Mouse (Mus musculus) embryonic fibroblast, embryonic 13.5 days (primary cell): Measurements from ENCODE around the gene Tatdn3. TPM values are rescaled to one million over a fixed set of nuclear protein-coding genes. Genes with fewer than 3 reads are reported as not detected.
"Not testable (repeated sequence)": the region's sequence is repeated elsewhere in the genome, so short reads cannot be mapped to it uniquely, and the experiment has no call there.

Experiments
- H3K27ac ChIP-seq: 2 replicates; pipeline ENCODE4 v1.5.1; 2012; ENCODE audit warnings: low read length, control low read depth, inconsistent platforms; ENCODE audit not compliant: insufficient read depth
- H3K4me1 ChIP-seq: 2 replicates; pipeline ENCODE4 v1.6.1; 2011; ENCODE audit warnings: low read length; ENCODE audit not compliant: control insufficient read depth, insufficient read depth
- H3K4me3 ChIP-seq: 2 replicates; pipeline ENCODE4 v1.5.1; 2011; ENCODE audit warnings: mild to moderate bottlenecking, control low read depth, low read length; ENCODE audit not compliant: insufficient read depth
- CTCF ChIP-seq: IDR thresholded peaks from 2 replicates; pipeline ENCODE4 v1.5.1; 2011; ENCODE audit warnings: mild to moderate bottlenecking, control low read depth, low read length, moderate library complexity, borderline replicate concordance; ENCODE audit not compliant: insufficient read depth
- POLR2A ChIP-seq: IDR thresholded peaks from 2 replicates; pipeline ENCODE4 v1.6.1; 2011; ENCODE audit warnings: low read depth, mild to moderate bottlenecking, control low read depth, low read length, moderate library complexity
- polyA plus RNA-seq: library from polyadenylated mRNA; stranded (reverse); fragments of >200 nt; gene quantifications from 2 replicates; pipeline ENCODE4 v1.2.4, GENCODE M21; 2011; ENCODE audit warnings: low read depth; ENCODE audit not compliant: missing spikeins, insufficient read length

The Tatdn3 gene
- polyA plus RNA-seq, 1 experiment = 19.0 TPM

- Histone ChIP-seq H3K27ac (no peak overlapping the region), H3K4me3 (no peak overlapping the region), H3K4me1 (0 out of 2 replicates have a peak, but pooled peaks cover 6% of the 10 kb centered on the region)
- no peak for TF ChIP-seq CTCF
- TF ChIP-seq POLR2A = no peak
Measured at GRCm38 (mm10) chr1:191041352-191041751, 21.4 kb downstream of the Tatdn3 start.

- TF ChIP-seq POLR2A (no peak), CTCF (no peak)
- no peak overlapping the region for H3K27ac ChIP-seq
Measured at GRCm38 (mm10) chr1:191037999-191038398, 24.7 kb downstream of the Tatdn3 start.

DNA sequence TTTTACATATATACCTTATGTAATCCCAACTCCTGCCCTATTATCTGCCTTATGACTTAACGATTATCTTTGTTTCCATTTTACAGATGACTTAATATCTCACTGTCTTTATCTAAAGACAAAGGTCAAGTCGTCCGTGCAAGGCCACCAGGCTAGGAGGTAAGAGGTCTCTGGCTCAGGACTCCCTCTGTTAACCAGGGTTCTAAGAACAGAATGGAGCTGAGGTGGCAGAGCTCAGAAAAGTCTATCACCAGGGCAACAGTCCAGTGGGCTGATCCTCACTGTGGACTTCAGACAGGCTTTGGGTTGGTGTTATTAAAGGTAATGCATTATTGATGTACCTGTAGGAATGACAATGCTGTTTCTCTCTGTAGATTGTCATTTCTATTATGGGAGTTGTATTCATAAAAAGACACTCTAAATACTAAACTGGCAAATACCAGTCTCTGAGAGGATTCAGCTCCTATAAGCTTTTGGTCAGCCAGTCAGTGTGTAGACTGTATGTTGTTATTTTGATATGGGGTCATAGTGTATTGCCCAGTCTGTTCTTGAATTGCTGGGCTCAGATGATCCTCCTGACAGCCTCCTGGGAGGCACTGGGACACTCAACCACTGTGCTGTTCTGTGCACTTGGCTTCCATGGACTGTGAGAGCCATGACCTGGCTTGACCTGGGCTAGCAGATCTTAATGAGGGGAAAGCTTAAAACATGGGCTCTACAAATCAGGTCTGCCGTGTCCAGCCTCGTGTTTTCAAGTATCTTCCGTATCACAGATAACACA lies 26.0 kb downstream of the Tatdn3 start, which contains the start of gene Spata45:
Spata45 (plus strand) TSS at position 86 of the 781 bp plus-strand sequence.
- no peak within 1 kb of the TSS for H3K27ac ChIP-seq
- no peak within 1 kb of the TSS for H3K4me3 ChIP-seq
- TF ChIP-seq CTCF (no peak), POLR2A (no peak)
- peaks cover 5% of the 10 kb centered on the region; the same call in 1 of the 2 replicates for H3K4me1 ChIP-seq

More at GRCm38 (mm10) chr1:191037999-191038398, 24.7 kb downstream of the Tatdn3 start:
- peaks cover 8% of the 10 kb centered on the region; the same call in 1 of the 2 replicates for H3K4me1 ChIP-seq
- H3K4me3 ChIP-seq = no peak overlapping the region

DNA sequence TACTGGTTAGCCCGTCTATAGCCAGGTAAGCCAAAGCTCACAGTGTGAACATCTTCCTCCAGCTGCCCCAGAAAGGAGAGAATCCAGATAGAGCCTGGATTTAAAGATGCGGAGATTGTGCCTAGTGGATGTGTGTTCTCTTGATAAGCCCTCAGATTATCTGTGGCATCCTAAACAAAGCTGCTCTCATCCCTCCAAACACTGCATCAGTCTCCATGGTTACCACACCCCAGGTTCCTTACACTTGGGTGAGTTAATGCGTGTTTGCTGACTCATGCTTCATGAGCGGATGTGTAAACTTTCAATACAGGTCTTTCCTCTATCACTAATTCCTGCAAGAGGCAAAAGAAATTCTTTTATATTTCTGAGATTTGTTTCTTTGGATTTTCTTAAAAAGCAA lies 27.1 kb downstream of the Tatdn3 start:
- TF ChIP-seq CTCF (no peak), POLR2A (no peak)
- H3K4me1 ChIP-seq = peaks cover 13% of the 10 kb centered on the region
- no peak overlapping the region for H3K4me3 ChIP-seq

GRCm38 (mm10) chr1:191030922-191031425 lies 31.8 kb downstream of the Tatdn3 start:
- Histone ChIP-seq H3K4me1 (peaks cover 22% of the 10 kb centered on the region), H3K27ac (peak overlapping the region; percentile 29; the same call in 1 of the 2 replicates)
- not testable (repeated sequence) for H3K4me3 ChIP-seq

More for the DNA sequence above, 27.1 kb downstream of the Tatdn3 start:
- H3K27ac ChIP-seq = no peak overlapping the region

- H3K27ac ChIP-seq = no peak overlapping the region
- TF ChIP-seq POLR2A = no peak
- TF ChIP-seq CTCF = no peak
- peaks cover 19% of the 10 kb centered on the region for H3K4me1 ChIP-seq
- H3K4me3 ChIP-seq = no peak overlapping the region
Measured at GRCm38 (mm10) chr1:191030182-191030581, 32.5 kb downstream of the Tatdn3 start.

- H3K27ac ChIP-seq = peak within 1 kb of the TSS; percentile 22
- H3K4me1 ChIP-seq = peaks cover 12% of the 10 kb centered on the region
- TF ChIP-seq POLR2A = peak; percentile 94
- TF ChIP-seq CTCF = peak; percentile 3; the same call in 1 of the 2 replicates
- H3K4me3 ChIP-seq = peak within 1 kb of the TSS; percentile 66
Measured at GRCm38 (mm10) chr1:191026021-191026713, 36.6 kb downstream of the Tatdn3 start, which contains the start of gene Flvcr1. Flvcr1 (minus strand) TSS chr1:191026158.

DNA sequence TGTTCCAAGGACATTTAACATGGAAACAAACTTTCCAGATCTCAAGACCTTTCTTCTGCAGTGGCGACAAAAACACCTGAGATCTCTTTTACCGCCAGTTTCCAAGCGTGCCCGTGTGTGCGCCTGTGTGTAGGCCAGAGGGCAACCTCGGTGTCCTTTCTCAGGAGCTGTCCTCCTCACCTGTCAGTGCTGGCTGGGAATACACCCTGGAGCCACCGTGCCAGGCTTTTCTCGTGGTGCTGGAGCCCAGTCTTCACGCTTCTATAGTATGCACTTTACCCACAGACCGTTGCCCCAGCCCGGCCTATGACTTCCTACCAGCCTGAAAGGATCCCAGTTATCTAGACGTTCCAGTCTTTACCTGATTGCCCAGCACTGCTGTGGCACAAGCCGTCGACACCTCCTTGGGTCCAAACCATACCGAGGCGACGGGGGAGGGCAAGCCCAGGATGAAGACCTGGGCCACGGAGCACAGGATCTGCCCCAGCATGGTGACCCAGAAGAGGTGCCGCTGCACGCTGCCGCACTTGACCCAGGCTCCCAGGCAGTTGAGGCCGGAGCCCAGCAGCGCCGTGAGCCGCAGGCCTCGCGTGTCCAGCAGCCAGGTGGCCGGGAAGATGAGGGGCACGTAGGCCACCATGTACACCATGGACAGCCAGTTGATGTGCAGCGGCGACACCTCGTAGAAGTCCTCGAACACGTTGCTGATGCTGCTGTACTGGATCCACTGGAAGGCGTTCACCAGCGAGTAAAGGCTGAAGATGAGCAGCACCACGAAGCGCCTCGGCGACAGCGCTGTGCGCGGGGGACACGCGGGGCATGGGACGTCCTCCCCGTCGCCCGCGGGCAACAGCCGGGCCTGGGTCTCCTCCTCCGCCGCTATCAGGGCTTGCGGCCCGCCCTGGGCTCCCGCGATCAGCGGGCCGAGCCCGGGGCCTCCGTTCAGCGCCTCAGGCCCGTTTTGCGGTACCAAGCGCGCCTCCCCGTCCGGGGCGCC lies 37.4 kb downstream of the Tatdn3 start:
- peaks cover 7% of the 10 kb centered on the region; the same call in 1 of the 2 replicates for H3K4me1 ChIP-seq
- peak overlapping the region; percentile 66 for H3K4me3 ChIP-seq
- peak overlapping the region; percentile 4; the same call in 1 of the 2 replicates for H3K27ac ChIP-seq
- no peak for TF ChIP-seq CTCF
- TF ChIP-seq POLR2A = no peak; the same call in 1 of the 2 replicates

DNA sequence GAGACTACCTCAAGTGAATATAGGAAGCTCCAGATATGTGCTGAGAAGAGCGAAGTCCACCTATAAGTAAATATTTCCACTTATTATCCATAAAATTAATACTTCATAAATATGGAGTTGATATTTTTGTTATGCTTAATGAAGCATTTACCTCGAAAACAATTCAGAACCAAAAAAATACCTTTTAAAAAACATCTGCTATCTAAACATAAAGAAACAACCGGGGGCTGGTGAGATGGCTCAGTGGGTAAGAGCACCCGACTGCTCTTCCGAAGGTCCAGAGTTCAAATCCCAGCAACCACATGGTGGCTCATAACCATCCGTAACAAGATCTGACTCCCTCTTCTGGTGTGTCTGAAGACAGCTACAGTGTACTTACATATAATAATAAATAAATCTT lies 38.9 kb downstream of the Tatdn3 start:
- H3K4me3 ChIP-seq, H3K27ac ChIP-seq, H3K4me1 ChIP-seq: not testable (repeated sequence)
